Mouse (Mus musculus): Measurements from ENCODE around the gene Egflam. TPM values are rescaled to one million over a fixed set of nuclear protein-coding genes. Genes with fewer than 3 reads are reported as not detected.

Gene Egflam
- polyA plus RNA-seq, 1 experiment from 2014 or later = 5.8 TPM

- H3K27ac ChIP-seq (ENCODE audit: low read length) = no peak overlapping the region
- no peak overlapping the region for H3K4me2 ChIP-seq (ENCODE audit: low read length)
- WGBS = 93% methylated on average over 1 of the region's 1 CpGs
- no peaks in the 10 kb centered on the region for H3K27me3 ChIP-seq (replicated peaks; ENCODE audit: control insufficient read depth, insufficient read depth, low read length)
- H3K9ac ChIP-seq (replicated peaks; ENCODE audit: low read depth, low read length) = no peak overlapping the region
- no peak for ATAC-seq
- H3K36me3 ChIP-seq (ENCODE audit: control insufficient read depth, insufficient read depth) = no peaks in the 10 kb centered on the region
- H3K4me1 ChIP-seq (replicated peaks; ENCODE audit: control insufficient read depth, insufficient read depth, low read length) = no peaks in the 10 kb centered on the region
- no peak overlapping the region for H3K4me3 ChIP-seq (replicated peaks; ENCODE audit: low read length)
- no peaks in the 10 kb centered on the region for H3K9me3 ChIP-seq (ENCODE audit: control insufficient read depth, low read length)
Measured at GRCm38 (mm10) chr15:7261371-7261770, 136.8 kb downstream of the Egflam start.

- no peak overlapping the region for H3K4me2 ChIP-seq (ENCODE audit: low read length)
- no peak overlapping the region for H3K27ac ChIP-seq (ENCODE audit: low read length)
- no peaks in the 10 kb centered on the region for H3K36me3 ChIP-seq (ENCODE audit: control insufficient read depth, insufficient read depth)
- no peak overlapping the region for H3K4me3 ChIP-seq (replicated peaks; ENCODE audit: low read length)
- H3K9ac ChIP-seq (replicated peaks; ENCODE audit: low read depth, low read length) = no peak overlapping the region
- WGBS = 91% methylated on average over 3 of the region's 3 CpGs
- H3K4me1 ChIP-seq (replicated peaks; ENCODE audit: control insufficient read depth, insufficient read depth, low read length) = no peaks in the 10 kb centered on the region
- H3K9me3 ChIP-seq (ENCODE audit: control insufficient read depth, low read length) = no peaks in the 10 kb centered on the region
- ATAC-seq = no peak
- no peaks in the 10 kb centered on the region for H3K27me3 ChIP-seq (replicated peaks; ENCODE audit: control insufficient read depth, insufficient read depth, low read length)
Measured at GRCm38 (mm10) chr15:7256577-7256976, 141.6 kb downstream of the Egflam start.

- no peaks in the 10 kb centered on the region for H3K4me1 ChIP-seq (replicated peaks; ENCODE audit: control insufficient read depth, insufficient read depth, low read length)
- WGBS = 98% methylated on average over 6 of the region's 6 CpGs
- H3K4me2 ChIP-seq (ENCODE audit: low read length) = no peak overlapping the region
- no peak overlapping the region for H3K27ac ChIP-seq (ENCODE audit: low read length)
- no peak overlapping the region for H3K9ac ChIP-seq (replicated peaks; ENCODE audit: low read depth, low read length)
- H3K27me3 ChIP-seq (replicated peaks; ENCODE audit: control insufficient read depth, insufficient read depth, low read length) = no peaks in the 10 kb centered on the region
- H3K9me3 ChIP-seq (ENCODE audit: control insufficient read depth, low read length) = no peaks in the 10 kb centered on the region
- no peak overlapping the region for H3K4me3 ChIP-seq (replicated peaks; ENCODE audit: low read length)
- no peaks in the 10 kb centered on the region for H3K36me3 ChIP-seq (ENCODE audit: control insufficient read depth, insufficient read depth)
- ATAC-seq = no peak
Measured at GRCm38 (mm10) chr15:7253326-7253725, 144.9 kb downstream of the Egflam start.

GRCm38 (mm10) chr15:7252106-7252636 lies 146.0 kb downstream of the Egflam start:
- Histone ChIP-seq H3K4me1 (replicated peaks; ENCODE audit: control insufficient read depth, insufficient read depth, low read length) (no peaks in the 10 kb centered on the region), H3K36me3 (ENCODE audit: control insufficient read depth, insufficient read depth) (no peaks in the 10 kb centered on the region), H3K4me3 (replicated peaks; ENCODE audit: low read length) (no peak overlapping the region), H3K27ac (ENCODE audit: low read length) (no peak overlapping the region), H3K9ac (replicated peaks; ENCODE audit: low read depth, low read length) (no peak overlapping the region), H3K9me3 (ENCODE audit: control insufficient read depth, low read length) (no peaks in the 10 kb centered on the region), H3K27me3 (replicated peaks; ENCODE audit: control insufficient read depth, insufficient read depth, low read length) (no peaks in the 10 kb centered on the region), H3K4me2 (ENCODE audit: low read length) (no peak overlapping the region)
- WGBS = 73% methylated on average over 12 of the region's 12 CpGs
- no peak for ATAC-seq

GRCm38 (mm10) chr15:7251042-7251441 lies 147.2 kb downstream of the Egflam start:
- H3K9me3 ChIP-seq (ENCODE audit: control insufficient read depth, low read length) = no peaks in the 10 kb centered on the region
- H3K4me2 ChIP-seq (ENCODE audit: low read length) = no peak overlapping the region
- no peak overlapping the region for H3K9ac ChIP-seq (replicated peaks; ENCODE audit: low read depth, low read length)
- 96% methylated on average over 9 of the region's 9 CpGs for WGBS
- no peaks in the 10 kb centered on the region for H3K27me3 ChIP-seq (replicated peaks; ENCODE audit: control insufficient read depth, insufficient read depth, low read length)
- no peaks in the 10 kb centered on the region for H3K4me1 ChIP-seq (replicated peaks; ENCODE audit: control insufficient read depth, insufficient read depth, low read length)
- no peaks in the 10 kb centered on the region for H3K36me3 ChIP-seq (ENCODE audit: control insufficient read depth, insufficient read depth)
- no peak for ATAC-seq
- H3K4me3 ChIP-seq (replicated peaks; ENCODE audit: low read length) = no peak overlapping the region
- H3K27ac ChIP-seq (ENCODE audit: low read length) = no peak overlapping the region

GRCm38 (mm10) chr15:7249216-7249615 lies 149.0 kb downstream of the Egflam start:
- Histone ChIP-seq H3K4me1 (replicated peaks; ENCODE audit: control insufficient read depth, insufficient read depth, low read length) (no peaks in the 10 kb centered on the region), H3K36me3 (ENCODE audit: control insufficient read depth, insufficient read depth) (no peaks in the 10 kb centered on the region), H3K9me3 (ENCODE audit: control insufficient read depth, low read length) (no peaks in the 10 kb centered on the region), H3K9ac (replicated peaks; ENCODE audit: low read depth, low read length) (no peak overlapping the region), H3K4me3 (replicated peaks; ENCODE audit: low read length) (no peak overlapping the region), H3K27me3 (replicated peaks; ENCODE audit: control insufficient read depth, insufficient read depth, low read length) (no peaks in the 10 kb centered on the region), H3K27ac (ENCODE audit: low read length) (no peak overlapping the region), H3K4me2 (ENCODE audit: low read length) (no peak overlapping the region)
- no peak for ATAC-seq
- WGBS = 54% methylated on average over 4 of the region's 4 CpGs

- no peak for ATAC-seq
- H3K27me3 ChIP-seq (replicated peaks; ENCODE audit: control insufficient read depth, insufficient read depth, low read length) = no peaks in the 10 kb centered on the region
- no peak overlapping the region for H3K27ac ChIP-seq (ENCODE audit: low read length)
- H3K4me1 ChIP-seq (replicated peaks; ENCODE audit: control insufficient read depth, insufficient read depth, low read length) = no peaks in the 10 kb centered on the region
- WGBS = 86% methylated on average over 8 of the region's 8 CpGs
- H3K36me3 ChIP-seq (ENCODE audit: control insufficient read depth, insufficient read depth) = no peaks in the 10 kb centered on the region
- H3K4me3 ChIP-seq (replicated peaks; ENCODE audit: low read length) = no peak overlapping the region
- no peaks in the 10 kb centered on the region for H3K9me3 ChIP-seq (ENCODE audit: control insufficient read depth, low read length)
- no peak overlapping the region for H3K4me2 ChIP-seq (ENCODE audit: low read length)
- H3K9ac ChIP-seq (replicated peaks; ENCODE audit: low read depth, low read length) = no peak overlapping the region
Measured at GRCm38 (mm10) chr15:7247321-7247720, 150.9 kb downstream of the Egflam start.

GRCm38 (mm10) chr15:7242161-7242850 lies 155.9 kb downstream of the Egflam start:
- Histone ChIP-seq H3K4me1 (replicated peaks; ENCODE audit: control insufficient read depth, insufficient read depth, low read length) (0 out of 2 replicates have a peak, but pooled peaks cover 7% of the 10 kb centered on the region), H3K9me3 (ENCODE audit: control insufficient read depth, low read length) (no peaks in the 10 kb centered on the region), H3K9ac (replicated peaks; ENCODE audit: low read depth, low read length) (no peak overlapping the region), H3K4me2 (ENCODE audit: low read length) (no peak overlapping the region), H3K36me3 (ENCODE audit: control insufficient read depth, insufficient read depth) (no peaks in the 10 kb centered on the region), H3K4me3 (replicated peaks; ENCODE audit: low read length) (no peak overlapping the region), H3K27ac (ENCODE audit: low read length) (no peak overlapping the region), H3K27me3 (replicated peaks; ENCODE audit: control insufficient read depth, insufficient read depth, low read length) (no peaks in the 10 kb centered on the region)
- 80% methylated on average over 15 of the region's 15 CpGs for WGBS
- ATAC-seq = no peak

GRCm38 (mm10) chr15:7240950-7241349 lies 157.2 kb downstream of the Egflam start:
- no peak overlapping the region for H3K4me2 ChIP-seq (ENCODE audit: low read length)
- H3K27me3 ChIP-seq (replicated peaks; ENCODE audit: control insufficient read depth, insufficient read depth, low read length) = no peaks in the 10 kb centered on the region
- ATAC-seq = peak; percentile 43; the same call in 1 of the 2 replicates
- H3K9me3 ChIP-seq (ENCODE audit: control insufficient read depth, low read length) = no peaks in the 10 kb centered on the region
- no peak overlapping the region for H3K27ac ChIP-seq (ENCODE audit: low read length)
- no peak overlapping the region for H3K9ac ChIP-seq (replicated peaks; ENCODE audit: low read depth, low read length)
- H3K4me3 ChIP-seq (replicated peaks; ENCODE audit: low read length) = no peak overlapping the region
- 0 out of 2 replicates have a peak, but pooled peaks cover 7% of the 10 kb centered on the region for H3K4me1 ChIP-seq (replicated peaks; ENCODE audit: control insufficient read depth, insufficient read depth, low read length)
- WGBS = 60% methylated on average over 3 of the region's 3 CpGs
- no peaks in the 10 kb centered on the region for H3K36me3 ChIP-seq (ENCODE audit: control insufficient read depth, insufficient read depth)
